Mouse (Mus musculus) heart, postnatal 0 days (tissue): ENCODE measurements around the gene 1700025C18Rik. TPM values are rescaled to one million over a fixed set of nuclear protein-coding genes. Genes with fewer than 3 reads are reported as not detected.

ENCODE experiments used
- ATAC-seq: fragments of 200-750 bp; cut with Nextera tagmentation; 2 replicates; pipeline ENCODE4 v1.8.0; 2017; ENCODE audit warnings: low read depth, moderate number of reproducible peaks, moderate library complexity; ENCODE audit not compliant: insufficient read depth
- DNase-seq: peaks from one replicate; pipeline ENCODE4 v3.0.0-alpha.2; 2016; ENCODE audit warnings: low spot score
- H3K27ac ChIP-seq: fragments of 300-500 bp; sonication (generic); 2 replicates; pipeline ENCODE4 v1.5.1; 2014; ENCODE audit warnings: low read depth, mild to moderate bottlenecking
- H3K27me3 ChIP-seq: fragments of 300-500 bp; sonication (generic); 2 replicates; pipeline ENCODE4 v1.6.1; 2014; ENCODE audit warnings: low read length, mixed read lengths; ENCODE audit not compliant: control insufficient read depth, insufficient read depth
- H3K36me3 ChIP-seq: fragments of 300-500 bp; sonication (generic); replicated peaks from 2 replicates; pipeline ENCODE4 v1.6.1; 2014; ENCODE audit warnings: low read length, mixed read lengths; ENCODE audit not compliant: control insufficient read depth, insufficient read depth
- H3K4me1 ChIP-seq: fragments of 300-500 bp; sonication (generic); 2 replicates; pipeline ENCODE4 v1.6.1; 2014; ENCODE audit warnings: antibody characterized with exemption; ENCODE audit not compliant: control insufficient read depth, insufficient read depth
- H3K4me2 ChIP-seq: fragments of 300-500 bp; sonication (generic); 2 replicates; pipeline ENCODE4 v1.6.1; 2014; ENCODE audit warnings: low read depth, mild to moderate bottlenecking, low read length, moderate library complexity
- H3K4me3 ChIP-seq: fragments of 300-500 bp; sonication (generic); 2 replicates; pipeline ENCODE4 v1.5.1; 2014; ENCODE audit warnings: low read depth, low read length
- H3K9ac ChIP-seq: fragments of 300-500 bp; sonication (generic); replicated peaks from 2 replicates; pipeline ENCODE4 v1.6.1; 2014; ENCODE audit warnings: low read depth, low read length, mixed read lengths
- H3K9me3 ChIP-seq: fragments of 300-500 bp; sonication (generic); replicated peaks from 2 replicates; pipeline ENCODE4 v1.6.1; 2016; ENCODE audit warnings: low read length; ENCODE audit not compliant: control insufficient read depth
- CTCF ChIP-seq: IDR thresholded peaks from 2 replicates; pipeline ENCODE4 v1.5.1; 2016; ENCODE audit warnings: antibody characterized with exemption, control low read depth, low read depth
- EP300 ChIP-seq: IDR thresholded peaks from 2 replicates; pipeline ENCODE4 v1.6.1; 2016; ENCODE audit warnings: antibody characterized with exemption, low read depth
- WGBS: fragments of 180-500 bp; shearing (Covaris S2); extraction: QIAGEN DNeasy Blood & Tissue Kit; methylation state at CpG from one replicate; pipeline ENCODE4 v1.1.7; 2014; 5-methylcytosine and 5-hydroxymethylcytosine counted together
- polyA plus RNA-seq: library from polyadenylated mRNA; unstranded; fragments of >200 nt; fragmentation: Nextera tagmentation; extraction: Ambion mirVana; gene quantifications from 2 replicates; pipeline ENCODE4 v1.2.1, GENCODE M21; 2015
- total RNA-seq: library from RNA; depleted of rRNA; stranded (reverse); fragments of >200 nt; gene quantifications from 2 replicates; pipeline ENCODE4 v1.2.3, GENCODE M21; 2014; ENCODE audit warnings: low replicate concordance

Gene 1700025C18Rik
- total and polyA plus RNA-seq, 2 experiments from 2014 or later: not detected

DNA sequence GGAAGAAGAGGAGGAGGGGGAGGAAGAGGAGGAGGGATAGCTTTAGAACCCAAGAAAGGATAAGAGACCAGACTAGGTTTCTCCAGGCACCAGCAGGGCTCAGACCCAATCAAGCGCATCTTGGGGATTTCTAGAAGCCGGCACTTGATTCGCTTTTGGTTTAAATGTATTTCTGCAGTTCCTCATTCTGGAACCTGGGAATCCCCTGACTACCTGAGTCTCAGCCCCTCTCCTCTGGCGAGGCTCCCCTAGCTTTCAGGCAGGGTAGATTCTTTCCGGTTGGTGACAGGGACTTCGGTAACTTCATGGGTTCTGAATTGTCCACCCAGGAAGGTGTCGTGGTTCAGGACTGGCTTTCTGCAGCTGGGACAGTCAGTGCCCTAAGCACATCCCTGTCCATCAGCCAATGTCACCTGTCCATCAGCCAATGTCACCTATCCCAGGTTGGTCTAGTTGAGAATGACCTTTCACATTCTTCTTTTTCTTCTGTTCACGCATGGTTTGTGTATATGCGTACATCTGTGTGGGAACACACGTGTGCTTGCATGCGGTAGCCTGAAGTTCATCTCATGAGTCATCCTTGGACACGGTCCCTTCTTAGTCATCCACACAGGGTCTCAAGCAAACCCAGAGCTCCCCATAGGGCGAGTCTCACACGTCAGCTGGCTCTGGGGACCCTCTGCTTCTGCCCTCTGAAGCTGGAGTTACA is 34.0 kb downstream of the 1700025C18Rik start:
- peak overlapping the region; percentile 62 for H3K4me2 ChIP-seq
- no peak for DNase-seq
- WGBS: 67% methylated on average over 14 of the region's 14 CpGs
- peaks cover 7% of the 10 kb centered on the region for H3K4me1 ChIP-seq
- H3K27ac ChIP-seq: no peak overlapping the region
- no peak for TF ChIP-seq CTCF
- TF ChIP-seq EP300: no peak
- H3K9me3 ChIP-seq: 0 out of 2 replicates have a peak, but pooled peaks cover 5% of the 10 kb centered on the region
- H3K36me3 ChIP-seq: no peaks in the 10 kb centered on the region
- peaks cover 14% of the 10 kb centered on the region; the same call in 1 of the 2 replicates for H3K27me3 ChIP-seq
- no peak for ATAC-seq
- H3K9ac ChIP-seq: no peak overlapping the region
- peak overlapping the region; percentile 37 for H3K4me3 ChIP-seq

- Histone ChIP-seq H3K36me3 (no peaks in the 10 kb centered on the region), H3K27ac (no peak overlapping the region), H3K9ac (no peak overlapping the region), H3K4me3 (peak overlapping the region; percentile 37), H3K27me3 (peaks cover 15% of the 10 kb centered on the region; the same call in 1 of the 2 replicates), H3K9me3 (0 out of 2 replicates have a peak, but pooled peaks cover 5% of the 10 kb centered on the region), H3K4me1 (peaks cover 7% of the 10 kb centered on the region), H3K4me2 (peak overlapping the region; percentile 62)
- WGBS: 2% methylated on average over 7 of the region's 7 CpGs
- DNase-seq: no peak
- peak; percentile 56; the same call in 1 of the 2 replicates for ATAC-seq
- TF ChIP-seq EP300 (no peak), CTCF (no peak)
Measured at GRCm38 (mm10) chr2:165055905-165056304, 34.6 kb downstream of the 1700025C18Rik start.

- DNase-seq: peak; percentile 43
- peak; percentile 87 for ATAC-seq
- no peaks in the 10 kb centered on the region for H3K36me3 ChIP-seq
- H3K27ac ChIP-seq: no peak within 1 kb of the TSS
- H3K4me1 ChIP-seq: peaks cover 7% of the 10 kb centered on the region
- 0 out of 2 replicates have a peak, but pooled peaks cover 5% of the 10 kb centered on the region for H3K9me3 ChIP-seq
- H3K4me2 ChIP-seq: peak within 1 kb of the TSS; percentile 62
- peak within 1 kb of the TSS; percentile 45; the same call in 1 of the 2 replicates for H3K9ac ChIP-seq
- peak within 1 kb of the TSS; percentile 37 for H3K4me3 ChIP-seq
- 11% methylated on average over 25 of the region's 25 CpGs for WGBS
- peaks cover 17% of the 10 kb centered on the region; the same call in 1 of the 2 replicates for H3K27me3 ChIP-seq
- TF ChIP-seq CTCF (no peak), EP300 (no peak)
Measured at GRCm38 (mm10) chr2:165054888-165055852, 35.4 kb downstream of the 1700025C18Rik start, which contains the start of gene Cd40. TSS of gene Cd40 (plus strand) at chr2:165055627.

GRCm38 (mm10) chr2:165051566-165051965 is 39.0 kb downstream of the 1700025C18Rik start:
- TF ChIP-seq CTCF: no peak
- TF ChIP-seq EP300: no peak
- ATAC-seq (no peak), DNase-seq (no peak)
- Histone ChIP-seq H3K27me3 (peaks cover 21% of the 10 kb centered on the region; the same call in 1 of the 2 replicates), H3K9ac (no peak overlapping the region), H3K36me3 (no peaks in the 10 kb centered on the region), H3K4me2 (no peak overlapping the region), H3K27ac (no peak overlapping the region), H3K9me3 (0 out of 2 replicates have a peak, but pooled peaks cover 5% of the 10 kb centered on the region), H3K4me1 (peaks cover 7% of the 10 kb centered on the region), H3K4me3 (no peak overlapping the region)
- WGBS: 36% methylated on average over 11 of the region's 11 CpGs
